Mouse (Mus musculus) lung, adult 2 months (tissue): ENCODE results near the gene Slc22a14. TPM values are rescaled to one million over a fixed set of nuclear protein-coding genes. Genes with fewer than 3 reads are reported as not detected.
"Not testable (repeated sequence)": the region's sequence is repeated elsewhere in the genome, so short reads cannot be mapped to it uniquely, and the experiment has no call there.

Experiments
- DNase-seq: peaks from one replicate; pipeline ENCODE4 v3.0.0; 2022
- H3K4me1 ChIP-seq: fragments of 200-500 bp; 2 replicates; pipeline ENCODE4 v1.6.1; 2011; ENCODE audit warnings: low read length; ENCODE audit not compliant: control insufficient read depth, insufficient read depth
- H3K4me3 ChIP-seq: fragments of 200-500 bp; replicated peaks from 2 replicates; pipeline ENCODE3; 2011; ENCODE audit warnings: low read depth, mild to moderate bottlenecking, control low read depth, low read length; ENCODE audit errors: extremely low read depth
- CTCF ChIP-seq: fragments of 200-500 bp; IDR thresholded peaks from 2 replicates; pipeline ENCODE4 v1.5.1; 2011; ENCODE audit warnings: mild to moderate bottlenecking, low read length, control low read depth; ENCODE audit not compliant: insufficient read depth
- POLR2A ChIP-seq: fragments of 200-500 bp; IDR thresholded peaks from 2 replicates; pipeline ENCODE4 v1.6.1; 2011; ENCODE audit warnings: low read depth, mild to moderate bottlenecking, control low read depth, low read length, borderline replicate concordance; ENCODE audit errors: extremely low read depth
- WGBS: fragments of 180-500 bp; shearing (Covaris S2); methylation state at CpG from one replicate; pipeline ENCODE4 v1.1.7; 2018; 5-methylcytosine and 5-hydroxymethylcytosine counted together
- polyA plus RNA-seq: library from polyadenylated mRNA; depleted of rRNA; stranded (reverse); fragments of >200 nt; gene quantifications from 2 replicates; pipeline ENCODE4 v1.2.3, GENCODE M21; 2012

Gene Slc22a14
- polyA plus RNA-seq, 1 experiment = 0.99 TPM

GRCm38 (mm10) chr9:119305863-119306262, 59.5 kb downstream of the Slc22a14 start:
- no peak for TF ChIP-seq CTCF
- no peak for TF ChIP-seq POLR2A
- peaks cover 2% of the 10 kb centered on the region for H3K4me1 ChIP-seq
- no peak for DNase-seq
- whole genome bisulfite sequencing = 82% methylated on average over 7 of the region's 7 CpGs
- H3K4me3 ChIP-seq = no peak overlapping the region

- H3K4me3 ChIP-seq = no peak overlapping the region
- WGBS = 87% methylated on average over 3 of the region's 3 CpGs
- no peaks in the 10 kb centered on the region for H3K4me1 ChIP-seq
- no peak for TF ChIP-seq POLR2A
- no peak for TF ChIP-seq CTCF
- no peak for DNase-seq
Measured at GRCm38 (mm10) chr9:119298563-119298962, 66.8 kb downstream of the Slc22a14 start.

- DNase-seq = no peak
Measured at GRCm38 (mm10) chr9:119297696-119298095, 67.7 kb downstream of the Slc22a14 start.

GRCm38 (mm10) chr9:119290791-119291190, 74.6 kb downstream of the Slc22a14 start:
- Histone ChIP-seq H3K4me1 (no peaks in the 10 kb centered on the region), H3K4me3 (no peak overlapping the region)
- TF ChIP-seq POLR2A (no peak), CTCF (no peak)
- no peak for DNase-seq
- 92% methylated on average over 3 of the region's 3 CpGs for WGBS

More at GRCm38 (mm10) chr9:119297696-119298095, 67.7 kb downstream of the Slc22a14 start:
- TF ChIP-seq POLR2A (no peak), CTCF (no peak)
- 82% methylated on average over 6 of the region's 6 CpGs for WGBS
- no peak overlapping the region for H3K4me3 ChIP-seq
- no peaks in the 10 kb centered on the region for H3K4me1 ChIP-seq

- H3K4me1 ChIP-seq = no peaks in the 10 kb centered on the region
- TF ChIP-seq CTCF (no peak), POLR2A (no peak)
- DNase-seq = no peak
- WGBS = 85% methylated on average over 5 of the region's 5 CpGs
- no peak overlapping the region for H3K4me3 ChIP-seq
Measured at GRCm38 (mm10) chr9:119280894-119281682, 84.3 kb downstream of the Slc22a14 start.

- Histone ChIP-seq H3K4me1 (no peaks in the 10 kb centered on the region), H3K4me3 (no peak overlapping the region)
- no peak for DNase-seq
- WGBS = 95% methylated on average over 5 of the region's 5 CpGs
- TF ChIP-seq POLR2A = no peak
- no peak for TF ChIP-seq CTCF
Measured at GRCm38 (mm10) chr9:119278031-119278430, 87.3 kb downstream of the Slc22a14 start.

GRCm38 (mm10) chr9:119276321-119276720, 89.0 kb downstream of the Slc22a14 start:
- no peak for DNase-seq
- 69% methylated on average over 7 of the region's 7 CpGs for WGBS
- Histone ChIP-seq H3K4me1 (no peaks in the 10 kb centered on the region), H3K4me3 (no peak overlapping the region)
- TF ChIP-seq POLR2A (no peak), CTCF (no peak)

- H3K4me1 ChIP-seq, H3K4me3 ChIP-seq, DNase-seq: not testable (repeated sequence)
- WGBS = 88% methylated on average over 5 of the region's 5 CpGs
Measured at GRCm38 (mm10) chr9:119274814-119275213, 90.5 kb downstream of the Slc22a14 start.

- TF ChIP-seq CTCF (no peak), POLR2A (no peak)
- 88% methylated on average over 4 of the region's 4 CpGs for WGBS
- Histone ChIP-seq H3K4me1 (no peaks in the 10 kb centered on the region), H3K4me3 (no peak overlapping the region)
- no peak for DNase-seq
Measured at GRCm38 (mm10) chr9:119271496-119271895, 93.9 kb downstream of the Slc22a14 start.

GRCm38 (mm10) chr9:119268588-119269145, 96.7 kb downstream of the Slc22a14 start:
- DNase-seq = no peak
- H3K4me1 ChIP-seq = no peaks in the 10 kb centered on the region
- no peak overlapping the region for H3K4me3 ChIP-seq
- no peak for TF ChIP-seq CTCF
- no peak for TF ChIP-seq POLR2A
- WGBS = 91% methylated on average over 11 of the region's 11 CpGs
